Mouse (Mus musculus): ENCODE measurements around the gene Nnat.
A peak's percentile ranks its signal among the peaks of the same experiment; 100 is the strongest.

Nnat gene

GRCm38 (mm10) chr2:157559858-157560257 lies at the start of gene Nnat:
Gene Nnat (plus strand): TSS chr2:157560078.
- peak; percentile 45 to 65 for DNase-seq

GRCm38 (mm10) chr2:157512859-157513258 lies 47.0 kb upstream of the Nnat start:
- no peak for DNase-seq

- DNase-seq = no peak
Observed at GRCm38 (mm10) chr2:157513737-157514208, 46.1 kb upstream of the Nnat start.

- no peak for DNase-seq
Observed at GRCm38 (mm10) chr2:157514353-157514752, 45.5 kb upstream of the Nnat start.

DNA sequence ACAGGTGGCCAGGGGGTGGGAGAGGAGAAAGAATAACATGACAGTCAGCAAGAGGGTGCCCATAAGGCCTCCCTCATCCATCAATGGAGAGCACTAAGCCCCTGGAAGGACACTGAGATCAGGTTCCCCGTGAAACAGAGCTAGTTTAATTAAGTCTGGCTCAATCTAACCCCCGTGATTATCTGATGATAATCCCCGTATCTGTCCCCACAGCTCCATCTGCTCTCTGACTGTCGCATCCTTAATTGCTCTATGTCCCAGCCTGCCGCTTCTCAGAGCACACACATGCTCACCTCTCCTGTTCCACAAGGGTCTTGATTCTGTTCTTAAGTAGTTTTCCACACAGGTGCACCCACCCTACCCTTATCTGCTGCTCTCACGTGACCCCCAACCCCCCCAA lies 42.4 kb upstream of the Nnat start:
- DNase-seq = no peak

- no peak for DNase-seq
Observed at GRCm38 (mm10) chr2:157518451-157518850, 41.4 kb upstream of the Nnat start.

- DNase-seq = no peak
Observed at GRCm38 (mm10) chr2:157519452-157519851, 40.4 kb upstream of the Nnat start.

DNA sequence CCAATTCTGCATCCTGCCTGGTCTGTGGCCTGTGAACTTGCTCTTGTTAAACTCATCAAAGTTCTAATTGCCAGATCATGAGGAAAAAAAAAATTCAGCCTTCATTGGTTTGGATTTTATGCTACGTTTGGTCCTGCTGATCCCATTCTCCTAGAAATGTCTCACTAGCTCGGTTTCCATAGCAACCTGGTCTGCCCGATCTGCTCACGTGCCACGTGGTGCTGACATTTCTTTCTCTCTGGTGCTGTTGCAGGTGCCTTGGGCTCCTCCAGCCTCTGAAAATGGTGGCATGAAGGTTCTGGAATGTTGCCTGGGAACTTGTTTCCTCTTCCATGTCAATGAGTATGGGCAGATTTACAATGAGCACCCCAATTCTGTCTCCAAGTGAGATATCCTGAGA lies 39.4 kb upstream of the Nnat start:
- no peak for DNase-seq

GRCm38 (mm10) chr2:157522556-157522955 lies 37.3 kb upstream of the Nnat start:
- no peak for DNase-seq

DNA sequence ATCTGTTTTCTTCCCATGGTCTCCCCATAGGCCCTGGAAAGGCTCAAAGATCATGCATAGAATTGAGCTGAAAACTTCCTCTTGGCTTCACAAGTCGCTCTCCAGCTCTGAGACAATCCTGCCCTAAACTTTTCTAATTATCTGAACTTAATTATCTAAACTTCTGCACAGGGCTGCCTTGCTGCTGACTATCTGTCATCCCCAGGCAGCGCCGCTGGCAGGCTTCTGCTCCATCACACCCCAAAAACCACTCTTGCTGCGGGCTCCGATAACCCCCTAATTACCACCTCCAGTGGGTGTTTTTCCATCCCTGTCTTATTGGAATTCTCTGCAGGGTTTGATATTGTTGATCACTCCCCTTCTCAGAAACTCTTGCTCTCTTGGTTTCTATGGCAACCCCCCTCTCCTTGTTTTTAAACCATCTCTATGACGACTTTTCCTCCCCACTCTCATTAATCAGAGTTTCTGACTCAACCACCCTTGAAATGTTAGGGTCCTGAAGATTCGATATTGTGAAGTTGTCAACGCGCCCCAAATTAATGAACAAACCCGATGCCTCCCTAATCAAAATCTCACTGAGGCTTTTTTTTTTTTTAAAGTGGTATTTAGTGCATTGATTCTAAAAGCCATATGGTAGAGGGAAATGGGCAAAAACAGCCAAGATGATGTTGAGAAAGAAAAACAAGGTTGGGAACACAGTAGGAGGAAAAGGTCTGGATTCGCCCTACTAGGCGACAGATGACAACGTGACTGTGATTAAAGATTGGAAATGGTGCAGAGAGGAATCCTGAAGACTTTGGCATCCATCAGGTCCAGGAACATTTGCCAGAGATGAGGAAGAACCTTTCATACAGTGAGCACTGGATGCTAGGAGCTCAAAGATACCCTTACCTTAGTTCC lies 29.6 kb upstream of the Nnat start:
- no peak for DNase-seq

GRCm38 (mm10) chr2:157531681-157532426 lies 28.0 kb upstream of the Nnat start:
- DNase-seq = no peak

GRCm38 (mm10) chr2:157534163-157534562 lies 25.7 kb upstream of the Nnat start:
- no peak for DNase-seq

DNA sequence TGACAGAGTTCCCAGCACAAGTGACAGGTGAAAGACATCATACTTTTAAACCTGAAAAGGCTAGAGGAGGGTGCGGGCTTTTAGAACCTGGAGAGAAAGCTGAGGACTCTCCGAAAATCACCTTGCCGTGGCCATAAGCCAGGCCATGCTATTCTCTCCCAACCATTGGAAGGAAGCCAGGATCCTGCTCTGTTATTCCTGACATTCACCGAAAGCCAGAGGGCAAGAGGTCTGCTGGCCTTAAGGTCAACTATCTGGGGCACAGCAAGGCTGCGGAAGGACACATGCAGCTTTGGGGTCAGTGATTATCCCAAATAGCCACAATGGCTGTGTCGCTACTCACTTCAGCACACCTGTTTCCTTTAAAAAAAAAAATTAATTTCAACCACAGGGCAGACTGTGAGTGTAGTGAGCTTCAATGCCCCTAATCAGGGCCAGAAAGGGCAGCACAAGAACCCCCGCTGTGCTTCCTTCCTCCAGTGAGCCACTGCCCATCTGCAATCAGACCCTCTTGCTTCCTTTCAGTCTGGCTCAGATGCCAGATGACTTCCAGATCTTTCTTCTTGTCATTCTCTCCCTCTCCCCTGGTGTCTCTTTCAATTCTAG lies 23.3 kb upstream of the Nnat start:
- DNase-seq = no peak

GRCm38 (mm10) chr2:157537118-157537517 lies 22.8 kb upstream of the Nnat start:
- DNase-seq = no peak

DNA sequence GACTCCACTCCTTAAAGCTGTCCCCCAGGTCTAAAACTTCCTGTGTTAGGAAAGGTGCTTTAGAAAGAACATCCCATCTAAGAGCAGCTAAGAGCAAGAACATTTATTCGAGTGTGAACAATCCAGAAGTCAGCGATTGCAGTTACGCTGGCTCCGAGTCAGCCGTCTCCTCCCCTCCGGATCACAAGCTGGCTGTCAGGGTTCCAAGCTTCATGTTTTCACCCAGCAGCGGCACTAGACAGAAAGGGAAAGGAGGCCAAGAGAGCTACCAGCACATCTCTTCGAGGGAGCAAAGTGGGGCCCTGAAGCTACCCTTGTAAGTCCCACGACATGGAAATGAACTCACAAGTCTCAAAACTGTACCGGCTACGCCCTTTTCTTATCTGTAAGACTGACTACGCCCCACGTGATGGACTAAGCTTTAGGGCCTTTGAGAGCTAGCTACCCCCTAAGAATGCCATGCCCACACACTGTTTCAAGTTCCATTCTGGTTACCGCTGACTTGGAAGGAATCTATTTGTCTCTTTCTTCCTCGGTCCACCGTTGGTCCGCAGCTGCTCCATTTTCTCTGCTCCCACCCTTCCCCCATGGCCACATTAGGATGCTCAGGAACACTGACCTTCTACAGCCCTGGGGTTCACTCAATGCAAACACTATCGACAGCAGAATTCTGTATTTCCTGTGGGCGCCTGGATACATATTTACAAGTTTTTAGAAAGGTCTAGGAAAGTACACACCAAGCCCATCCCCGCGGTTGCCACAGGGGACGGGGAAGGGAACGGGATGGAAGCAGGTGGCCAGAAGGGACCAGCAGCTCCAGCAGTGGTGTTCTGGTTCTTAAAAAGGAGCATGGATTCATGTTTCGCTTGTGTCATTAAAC lies 19.6 kb upstream of the Nnat start:
- peak; percentile 45 to 67 for DNase-seq

DNA sequence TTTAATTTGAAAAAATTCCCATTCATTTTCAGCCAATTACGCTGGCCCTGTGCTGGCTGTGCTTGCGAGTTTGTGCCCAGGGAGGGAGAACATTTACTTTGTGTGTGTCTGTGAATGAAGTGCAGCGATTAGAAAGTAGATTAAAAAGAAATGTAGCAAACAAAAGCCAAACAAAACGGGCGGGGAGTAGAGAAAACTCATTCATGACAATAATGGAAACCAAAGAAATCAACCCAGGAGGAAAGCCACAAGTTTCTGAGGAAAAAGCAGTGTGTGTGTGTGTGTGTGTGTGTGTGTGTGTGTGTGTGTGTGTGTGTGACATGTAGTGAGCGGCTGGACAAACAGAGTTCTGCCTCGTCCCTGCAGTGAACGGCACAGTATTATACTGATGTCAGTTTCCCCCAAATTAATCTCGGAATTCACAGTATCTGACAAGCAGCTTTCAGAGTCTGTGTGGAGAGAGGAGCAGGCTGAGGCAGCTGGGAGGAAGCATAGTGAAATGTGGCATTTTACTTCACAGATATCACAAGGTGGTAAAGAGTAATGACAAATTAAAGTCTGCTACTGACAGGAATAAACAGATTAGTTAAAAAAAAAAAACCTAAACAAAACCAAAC lies 18.8 kb upstream of the Nnat start:
- DNase-seq = no peak

DNA sequence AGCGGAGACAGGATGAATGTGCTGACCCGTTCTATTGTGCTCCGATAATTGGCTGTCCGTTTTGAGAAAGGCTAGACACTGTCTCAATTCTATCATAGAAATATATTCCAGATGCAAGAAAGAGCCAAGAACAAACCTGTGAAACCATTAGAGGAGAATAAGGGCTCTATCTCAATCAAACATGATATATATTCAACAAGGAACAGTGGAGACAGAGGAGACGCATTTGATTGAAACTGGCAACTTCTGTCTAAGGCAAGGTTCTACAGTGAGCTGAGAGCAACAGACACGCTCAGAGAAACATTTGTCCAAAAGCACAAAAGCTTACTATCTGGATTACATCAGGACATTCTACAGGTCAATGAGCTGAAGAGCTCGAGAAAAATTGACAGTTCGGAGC lies 18.2 kb upstream of the Nnat start:
- DNase-seq = no peak

- DNase-seq = no peak
Observed at GRCm38 (mm10) chr2:157542415-157542814, 17.5 kb upstream of the Nnat start.

DNA sequence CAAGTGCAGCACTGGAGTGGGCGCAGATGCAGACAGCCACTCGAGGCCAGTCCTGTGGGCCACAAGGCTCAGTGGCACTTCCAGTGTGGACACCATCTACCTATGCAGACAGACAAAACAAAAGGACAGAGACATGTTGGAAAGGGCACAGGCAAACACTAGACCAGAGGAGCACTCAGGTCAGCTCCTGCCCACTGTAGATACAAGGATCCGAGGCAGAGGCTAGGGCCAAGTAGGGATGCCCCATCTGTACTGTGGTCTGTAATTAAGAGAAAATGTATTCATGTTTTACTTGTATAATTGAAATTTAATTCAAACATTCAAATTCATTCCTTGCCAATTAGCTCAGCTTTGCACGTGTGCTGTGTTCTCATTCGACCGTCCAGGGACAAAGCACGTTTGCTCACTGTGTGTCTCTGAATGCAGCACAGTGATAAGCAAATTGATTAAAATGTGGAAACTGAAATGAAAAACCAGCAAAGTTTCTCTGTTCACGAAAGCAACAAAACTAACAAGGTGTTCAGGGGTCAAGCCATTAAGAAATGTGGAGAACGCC lies 15.5 kb upstream of the Nnat start:
- DNase-seq = no peak

GRCm38 (mm10) chr2:157546686-157547085 lies 13.2 kb upstream of the Nnat start:
- no peak for DNase-seq

GRCm38 (mm10) chr2:157550292-157550691 lies 9.6 kb upstream of the Nnat start:
- DNase-seq = no peak

Measured in lung, postnatal 4 days (tissue).